Mouse (Mus musculus) brain, embryonic 14.5 days (tissue): ENCODE results near the gene Raet1e.
"Not testable (repeated sequence)": the region's sequence is repeated elsewhere in the genome, so short reads cannot be mapped to it uniquely, and the experiment has no call there.

Experiments used
- CTCF ChIP-seq: fragments of 200-500 bp; IDR thresholded peaks from 2 replicates; pipeline ENCODE4 v1.5.1; 2012; ENCODE audit warnings: inconsistent platforms, mild to moderate bottlenecking, moderate library complexity, borderline replicate concordance; ENCODE audit not compliant: insufficient read depth, insufficient read length; ENCODE audit errors: extremely low read depth
- POLR2A ChIP-seq: fragments of 200-500 bp; IDR thresholded peaks from 2 replicates; pipeline ENCODE4 v1.6.1; 2012; ENCODE audit warnings: mild to moderate bottlenecking, inconsistent platforms, borderline replicate concordance; ENCODE audit not compliant: poor library complexity, insufficient read depth, insufficient read length, severe bottlenecking; ENCODE audit errors: extremely low read depth

- not testable (repeated sequence) for TF ChIP-seq CTCF, POLR2A
These were observed 231.8 kb downstream of the Raet1e start for GRCm38 (mm10) chr10:22390146-22390545.
